ENCODE assay signal across 8 mouse cellular contexts in the genomic region with DNA sequence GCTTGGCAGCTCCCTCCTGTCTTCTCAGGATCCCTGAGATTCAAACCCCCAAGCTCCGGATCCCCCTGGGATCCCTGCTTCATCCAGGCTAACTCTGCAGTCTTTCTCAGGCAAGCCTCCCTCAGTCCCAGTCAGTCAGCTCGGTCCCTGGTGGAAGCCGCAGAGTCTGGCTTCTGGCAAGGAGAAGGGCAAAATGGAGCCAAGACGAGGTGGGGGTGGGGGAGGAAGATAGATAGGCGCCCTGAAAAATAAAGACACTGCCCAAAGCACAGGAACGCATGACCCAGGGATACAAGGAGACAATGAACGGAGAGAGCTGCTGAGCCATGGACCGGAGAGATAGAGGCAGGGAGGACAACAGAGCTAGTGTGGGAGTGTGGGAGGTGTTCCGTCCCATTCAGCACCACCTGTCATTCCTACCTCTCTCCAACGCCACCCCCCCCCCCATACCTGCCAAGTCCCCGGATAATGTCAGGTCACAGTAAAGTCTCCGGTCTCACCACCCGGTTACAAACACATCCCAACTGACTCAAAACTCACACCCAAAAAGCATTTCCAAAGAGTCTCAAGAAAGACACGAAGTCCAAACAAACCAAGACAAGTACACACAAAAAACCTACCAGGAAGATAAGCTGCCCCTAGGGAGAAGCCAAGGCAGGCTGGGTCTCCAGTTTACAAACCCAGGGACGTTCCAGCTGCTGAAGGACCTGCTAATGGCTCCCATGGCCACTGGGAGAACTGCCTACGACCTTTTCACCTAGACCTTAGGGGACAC. TPM values are rescaled to one million over a fixed set of nuclear protein-coding genes. Genes with fewer than 3 reads are reported as not detected.
A peak's percentile ranks its signal among the peaks of the same experiment; 100 is the strongest.
DNase-seq lines count a peak whose midpoint lies in the region; ATAC-seq and TF ChIP-seq lines count a peak whose summit lies in the region.

No protein-coding gene starts in this region.

- peaks cover 2% of the 10 kb centered on the region; the same call in 1 of the 2 replicates for H3K4me1 ChIP-seq in brown adipose tissue, adult 24 weeks (ENCODE audit: control insufficient read depth, insufficient read depth, insufficient read length, low read length)
- peaks cover 78% of the 10 kb centered on the region for H3K4me1 ChIP-seq in heart, embryonic 10.5 days
- peaks cover 61% of the 10 kb centered on the region for H3K4me1 ChIP-seq in neural tube, embryonic 12.5 days

- H3K4me3 ChIP-seq in gastrocnemius, adult 2 months = peak overlapping the region; percentile 84
- peak overlapping the region; percentile 60 for H3K4me3 ChIP-seq in brown adipose tissue, adult 24 weeks (ENCODE audit: insufficient read depth, low read depth, low read length)
- H3K4me3 ChIP-seq in heart, embryonic 10.5 days = peak overlapping the region; percentile 87
- peak overlapping the region; percentile 87 for H3K4me3 ChIP-seq in neural tube, embryonic 12.5 days

- peak overlapping the region; percentile 97 for H3K9ac ChIP-seq in neural tube, embryonic 12.5 days

- under 1% methylated on average over 16 of the region's 16 CpGs for WGBS in heart, embryonic 10.5 days
- WGBS in neural tube, embryonic 12.5 days = 2% methylated on average over 16 of the region's 16 CpGs

- intact Hi-C loops in gastrocnemius, adult 2 months (cut with DNase I) = no loop called here

- DNase-seq in gastrocnemius, adult 2 months = peak; percentile 63
- no peak for DNase-seq in gastrocnemius, postnatal 10 days
- DNase-seq in heart, embryonic 10.5 days (ENCODE audit: low spot score) = no peak
- peak; percentile 41 for DNase-seq in kidney, postnatal 14 days
- DNase-seq in thymus, postnatal 4 days = no peak
- no peak for DNase-seq in adrenal gland, adult 8-10 months

- TF ChIP-seq CTCF in gastrocnemius, adult 2 months (IDR thresholded peaks at IDR 0.05) = no peak

- ATAC-seq in neural tube, embryonic 12.5 days (ENCODE audit: low FRiP score, low read depth) = no peak

- H3K4me2 ChIP-seq in neural tube, embryonic 12.5 days (replicated peaks) = peak overlapping the region; percentile 88

- H3K27ac ChIP-seq in gastrocnemius, adult 2 months = peak overlapping the region; percentile 98
- H3K27ac ChIP-seq in brown adipose tissue, adult 24 weeks (replicated peaks; ENCODE audit: low read depth, low read length) = 0 out of 2 replicates have a peak overlapping the region, but pooled peaks have one; percentile 0
- H3K27ac ChIP-seq in heart, embryonic 10.5 days = peak overlapping the region; percentile 96
- H3K27ac ChIP-seq in neural tube, embryonic 12.5 days = peak overlapping the region; percentile 98

- H3K9me3 ChIP-seq in heart, embryonic 10.5 days = no peaks in the 10 kb centered on the region
- H3K9me3 ChIP-seq in neural tube, embryonic 12.5 days = no peaks in the 10 kb centered on the region

- peaks cover 52% of the 10 kb centered on the region for H3K27me3 ChIP-seq in heart, embryonic 10.5 days (ENCODE audit: insufficient read depth, poor library complexity, severe bottlenecking)
- no peaks in the 10 kb centered on the region for H3K27me3 ChIP-seq in neural tube, embryonic 12.5 days (replicated peaks)

- peaks cover 8% of the 10 kb centered on the region; the same call in 1 of the 2 replicates for H3K36me3 ChIP-seq in heart, embryonic 10.5 days
- no peaks in the 10 kb centered on the region; the same call in 1 of the 2 replicates for H3K36me3 ChIP-seq in neural tube, embryonic 12.5 days

RNA-seq across cellular contexts. Expression of a gene that starts 3.0 kb away (rescaled TPM):
- 10 to 100 TPM; 13.4 to 15.9 TPM for total RNA-seq in gastrocnemius, adult 2 months (2021)
- 10 to 100 TPM; 35.2 to 42.8 TPM for total RNA-seq in gastrocnemius, postnatal 10 days (2021)
- 4.2 and 4.5 TPM in 2 replicates for polyA plus RNA-seq in brown adipose tissue, adult 24 weeks (2012; ENCODE audit: insufficient read depth, insufficient read length, missing spikeins)
- 109 and 158 TPM in 2 replicates for polyA plus RNA-seq in heart, embryonic 10.5 days (2016; fragmentation: Nextera tagmentation; extraction: Ambion mirVana)
- polyA plus RNA-seq in neural tube, embryonic 12.5 days (2016; fragmentation: Nextera tagmentation; extraction: Ambion mirVana) = 170 and 172 TPM in 2 replicates
- total RNA-seq in adrenal gland, adult 8-10 months (2022) = 10 to 100 TPM; 40.1 to 81.5 (median 56.4) TPM

RNA-seq across cellular contexts. Expression of a gene that starts 27.9 kb away (rescaled TPM):
- total RNA-seq in gastrocnemius, adult 2 months (2021) = 10 to 100 TPM; 18.1 to 24.2 TPM
- total RNA-seq in gastrocnemius, postnatal 10 days (2021) = 10 to 100 TPM; 18.2 to 20.5 TPM
- polyA plus RNA-seq in brown adipose tissue, adult 24 weeks (2012; ENCODE audit: insufficient read depth, insufficient read length, missing spikeins) = 16.3 and 19.0 TPM in 2 replicates
- polyA plus RNA-seq in heart, embryonic 10.5 days (2016; fragmentation: Nextera tagmentation; extraction: Ambion mirVana) = 34.7 and 43.5 TPM in 2 replicates
- 35.8 and 36.9 TPM in 2 replicates for polyA plus RNA-seq in neural tube, embryonic 12.5 days (2016; fragmentation: Nextera tagmentation; extraction: Ambion mirVana)
- 10 to 100 TPM; 23.5 to 30.6 (median 24.6) TPM for total RNA-seq in adrenal gland, adult 8-10 months (2022)

RNA-seq across cellular contexts. Expression of a gene that starts 34.0 kb away (rescaled TPM):
- 10 to 100 TPM; 12.8 to 16.8 TPM for total RNA-seq in gastrocnemius, adult 2 months (2021)
- total RNA-seq in gastrocnemius, postnatal 10 days (2021) = 10 to 100 TPM; 17.0 to 24.0 TPM
- polyA plus RNA-seq in brown adipose tissue, adult 24 weeks (2012; ENCODE audit: insufficient read depth, insufficient read length, missing spikeins) = 18.1 and 18.5 TPM in 2 replicates
- polyA plus RNA-seq in heart, embryonic 10.5 days (2016; fragmentation: Nextera tagmentation; extraction: Ambion mirVana) = 17.5 and 18.6 TPM in 2 replicates
- polyA plus RNA-seq in neural tube, embryonic 12.5 days (2016; fragmentation: Nextera tagmentation; extraction: Ambion mirVana) = 14.9 and 15.2 TPM in 2 replicates
- total RNA-seq in adrenal gland, adult 8-10 months (2022) = 10 to 100 TPM; 30.9 to 60.3 (median 45.3) TPM

RNA-seq across cellular contexts. Expression of a gene that starts 57.9 kb away (rescaled TPM):
- total RNA-seq in gastrocnemius, adult 2 months (2021) = not detected
- total RNA-seq in gastrocnemius, postnatal 10 days (2021) = not detected
- not detected in 2 replicates for polyA plus RNA-seq in brown adipose tissue, adult 24 weeks (2012; ENCODE audit: insufficient read depth, insufficient read length, missing spikeins)
- 0.52 and 0.60 TPM in 2 replicates for polyA plus RNA-seq in heart, embryonic 10.5 days (2016; fragmentation: Nextera tagmentation; extraction: Ambion mirVana)
- polyA plus RNA-seq in neural tube, embryonic 12.5 days (2016; fragmentation: Nextera tagmentation; extraction: Ambion mirVana) = 0.10 TPM in 1 of 2 replicates, not detected in the other
- not detected for total RNA-seq in adrenal gland, adult 8-10 months (2022)

Comparison
In these comparisons a context has a peak if more than half of its experiments do, and no peak if none do; other contexts are left out.
1. DNase-seq: peak in gastrocnemius, adult 2 months (single experiment) and kidney, postnatal 14 days (single experiment); none in gastrocnemius, postnatal 10 days (single experiment), heart, embryonic 10.5 days (single experiment), thymus, postnatal 4 days (single experiment) and adrenal gland, adult 8-10 months (single experiment).
2. H3K27ac ChIP-seq: peak in every context shown above with its lines; median percentile 98 in gastrocnemius, adult 2 months; 98 in neural tube, embryonic 12.5 days; 96 in heart, embryonic 10.5 days; 0 in brown adipose tissue, adult 24 weeks.
3. Peak in every context shown above with its lines, with median percentiles within 50 percentile points of each other: H3K4me3 ChIP-seq.